Mouse (Mus musculus) stomach, postnatal 0 days (tissue): ENCODE measurements at regions not wholly inside any gene's neighbourhood (a gene's known extent, or its start where the extent isn't known, plus 50 kb on each side); places are given as distances from the start of the nearest gene placed in this dataset.
A peak's percentile ranks its signal among the peaks of the same experiment; 100 is the strongest.

Experiments used
- ATAC-seq: fragments of 200-750 bp; cut with Nextera tagmentation; 2 replicates; pipeline ENCODE4 v1.8.0; 2017; ENCODE audit not compliant: low FRiP score, low TSS enrichment
- DNase-seq: peaks from one replicate; pipeline ENCODE4 v3.0.0-alpha.2; 2016; ENCODE audit warnings: low spot score
- H3K27ac ChIP-seq: fragments of 300-500 bp; sonication (generic); replicated peaks from 2 replicates; pipeline ENCODE4 v1.5.1; 2014; ENCODE audit warnings: mild to moderate bottlenecking, control low read depth
- H3K27me3 ChIP-seq: fragments of 300-500 bp; sonication (generic); 2 replicates; pipeline ENCODE4 v1.6.1; 2014; ENCODE audit warnings: low read length; ENCODE audit not compliant: control insufficient read depth, insufficient read depth
- H3K36me3 ChIP-seq: fragments of 300-500 bp; sonication (generic); 2 replicates; pipeline ENCODE4 v1.6.1; 2014; ENCODE audit warnings: low read length, mixed read lengths; ENCODE audit not compliant: control insufficient read depth, insufficient read depth
- H3K4me1 ChIP-seq: fragments of 300-500 bp; sonication (generic); replicated peaks from 2 replicates; pipeline ENCODE4 v1.6.1; 2014; ENCODE audit warnings: antibody characterized with exemption; ENCODE audit not compliant: control insufficient read depth, insufficient read depth
- H3K4me2 ChIP-seq: fragments of 300-500 bp; sonication (generic); replicated peaks from 2 replicates; pipeline ENCODE4 v1.6.1; 2014; ENCODE audit warnings: low read depth, mild to moderate bottlenecking, control low read depth, moderate library complexity
- H3K4me3 ChIP-seq: fragments of 300-500 bp; sonication (generic); 2 replicates; pipeline ENCODE4 v1.5.1; 2014; ENCODE audit warnings: low read depth, low read length, control low read depth
- H3K9ac ChIP-seq: fragments of 300-500 bp; sonication (generic); 2 replicates; pipeline ENCODE4 v1.6.1; 2014; ENCODE audit warnings: mild to moderate bottlenecking, low read length, control low read depth, mixed read lengths
- H3K9me3 ChIP-seq: fragments of 300-500 bp; sonication (generic); 2 replicates; pipeline ENCODE4 v1.6.1; 2016; ENCODE audit warnings: low read length; ENCODE audit not compliant: control insufficient read depth
- CTCF ChIP-seq: IDR thresholded peaks from 2 replicates; pipeline ENCODE4 v1.5.1; 2016; ENCODE audit warnings: antibody characterized with exemption, low read depth, mild to moderate bottlenecking, moderate library complexity
- EP300 ChIP-seq: optimal IDR thresholded peaks from 2 replicates; pipeline ENCODE3; 2016; ENCODE audit warnings: antibody characterized with exemption
- WGBS: fragments of 180-500 bp; shearing (Covaris S2); extraction: QIAGEN DNeasy Blood & Tissue Kit; methylation state at CpG from one replicate; pipeline ENCODE4 v1.1.7; 2014; 5-methylcytosine and 5-hydroxymethylcytosine counted together

- no peak for DNase-seq
- 68% methylated on average over 6 of the region's 6 CpGs for WGBS
- H3K9me3 ChIP-seq = no peaks in the 10 kb centered on the region
Measured at GRCm38 (mm10) chr2:159134042-159134441, 339.4 kb downstream of the Dhx35 start.

GRCm38 (mm10) chr2:159138603-159139002, 344.0 kb downstream of the Dhx35 start:
- Histone ChIP-seq H3K9ac (no peak overlapping the region), H3K36me3 (no peaks in the 10 kb centered on the region), H3K4me1 (no peaks in the 10 kb centered on the region), H3K9me3 (no peaks in the 10 kb centered on the region), H3K27ac (no peak overlapping the region), H3K4me3 (no peak overlapping the region), H3K27me3 (no peaks in the 10 kb centered on the region), H3K4me2 (no peak overlapping the region)
- 88% methylated on average over 2 of the region's 2 CpGs for WGBS
- ATAC-seq = no peak
- TF ChIP-seq EP300 = no peak
- TF ChIP-seq CTCF = no peak
- no peak for DNase-seq

More at GRCm38 (mm10) chr2:159134042-159134441, 339.4 kb downstream of the Dhx35 start:
- no peak overlapping the region for H3K27ac ChIP-seq
- no peak for ATAC-seq
- TF ChIP-seq CTCF (no peak), EP300 (no peak)
- no peaks in the 10 kb centered on the region for H3K4me1 ChIP-seq
- H3K9ac ChIP-seq = no peak overlapping the region
- H3K36me3 ChIP-seq = no peaks in the 10 kb centered on the region
- H3K27me3 ChIP-seq = no peaks in the 10 kb centered on the region
- no peak overlapping the region for H3K4me3 ChIP-seq
- no peak overlapping the region for H3K4me2 ChIP-seq

GRCm38 (mm10) chr2:159145980-159146379, 351.4 kb downstream of the Dhx35 start:
- TF ChIP-seq CTCF (no peak), EP300 (no peak)
- H3K9me3 ChIP-seq = no peaks in the 10 kb centered on the region
- ATAC-seq (no peak), DNase-seq (no peak)
- H3K36me3 ChIP-seq = no peaks in the 10 kb centered on the region
- no peak overlapping the region for H3K9ac ChIP-seq
- no peaks in the 10 kb centered on the region for H3K27me3 ChIP-seq
- no peak overlapping the region for H3K4me3 ChIP-seq
- H3K27ac ChIP-seq = no peak overlapping the region
- no peak overlapping the region for H3K4me2 ChIP-seq
- WGBS = 76% methylated on average over 6 of the region's 6 CpGs
- H3K4me1 ChIP-seq = no peaks in the 10 kb centered on the region

- Histone ChIP-seq H3K9ac (no peak overlapping the region), H3K4me3 (no peak overlapping the region), H3K9me3 (no peaks in the 10 kb centered on the region), H3K27ac (no peak overlapping the region), H3K4me1 (no peaks in the 10 kb centered on the region), H3K36me3 (no peaks in the 10 kb centered on the region), H3K4me2 (no peak overlapping the region), H3K27me3 (no peaks in the 10 kb centered on the region)
- no peak for ATAC-seq
- peak; percentile 48 for DNase-seq
- 31% methylated on average over 7 of the region's 7 CpGs for WGBS
- TF ChIP-seq EP300 (no peak), CTCF (peak; percentile 81)
Measured at GRCm38 (mm10) chr2:159163985-159164384, 369.4 kb downstream of the Dhx35 start.

GRCm38 (mm10) chr2:159168553-159169064, 374.0 kb downstream of the Dhx35 start:
- Histone ChIP-seq H3K9me3 (no peaks in the 10 kb centered on the region), H3K4me2 (no peak overlapping the region), H3K4me3 (no peak overlapping the region), H3K36me3 (no peaks in the 10 kb centered on the region), H3K27ac (no peak overlapping the region), H3K4me1 (no peaks in the 10 kb centered on the region), H3K9ac (no peak overlapping the region), H3K27me3 (no peaks in the 10 kb centered on the region)
- WGBS = 48% methylated on average over 7 of the region's 7 CpGs
- no peak for DNase-seq
- ATAC-seq = no peak
- TF ChIP-seq CTCF (no peak), EP300 (no peak)

GRCm38 (mm10) chr2:159196156-159196555, 401.5 kb downstream of the Dhx35 start:
- H3K4me1 ChIP-seq = no peaks in the 10 kb centered on the region
- DNase-seq (no peak), ATAC-seq (no peak)
- no peaks in the 10 kb centered on the region for H3K36me3 ChIP-seq
- H3K4me2 ChIP-seq = no peak overlapping the region
- no peaks in the 10 kb centered on the region for H3K27me3 ChIP-seq
- H3K9ac ChIP-seq = no peak overlapping the region
- H3K4me3 ChIP-seq = no peak overlapping the region
- no peak overlapping the region for H3K27ac ChIP-seq
- no peaks in the 10 kb centered on the region for H3K9me3 ChIP-seq
- TF ChIP-seq CTCF (no peak), EP300 (no peak)
- WGBS = 27% methylated on average over 7 of the region's 7 CpGs
